Mouse (Mus musculus) thymus, postnatal 25 days (tissue): Measurements from ENCODE around the gene Otulin.

ENCODE experiments used
- DNase-seq: peaks from one replicate; pipeline ENCODE4 v3.0.0; 2022

Gene Otulin

DNA sequence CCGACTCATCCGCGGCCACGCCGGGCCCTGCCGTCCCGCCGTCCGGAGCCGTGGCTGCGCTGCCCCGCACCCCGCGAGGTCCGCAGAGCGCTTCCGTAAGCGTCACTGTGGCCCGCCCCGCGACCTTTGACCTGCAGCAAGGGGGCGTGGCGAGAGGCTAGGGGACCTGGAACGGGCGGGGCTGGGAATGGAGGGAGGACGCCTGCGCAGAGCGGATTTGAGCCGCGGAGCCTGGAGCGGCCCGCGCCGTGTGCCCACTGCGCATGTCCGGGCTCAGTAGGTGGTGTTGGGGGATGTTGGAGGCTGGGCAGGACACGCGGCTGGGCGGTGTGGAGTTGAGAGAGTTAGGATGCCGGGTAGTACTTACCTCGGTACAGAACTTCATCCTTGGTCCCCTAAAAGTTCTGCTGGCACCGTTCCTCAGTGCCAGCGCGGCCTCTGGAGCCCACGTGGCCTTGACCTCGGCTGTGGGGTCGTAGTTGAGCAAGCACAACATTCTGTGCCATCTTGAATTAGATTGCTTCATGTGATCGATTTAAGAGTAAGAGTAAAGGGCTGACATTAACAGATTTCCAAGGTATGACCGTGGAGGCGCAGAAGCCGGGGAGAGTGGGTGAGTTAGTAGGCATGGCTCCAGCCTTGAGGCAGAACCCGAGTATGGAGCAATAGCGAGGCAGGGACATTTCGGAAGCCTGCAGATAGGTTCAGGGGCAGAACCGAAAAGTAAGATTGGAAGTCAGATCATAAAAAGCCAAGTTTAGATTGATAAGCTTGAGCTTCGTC lies at the start of gene Otulin:
Gene Otulin, minus strand, starts transcription at position 93 of the 783 bp plus-strand sequence.
- peak; percentile 99 for DNase-seq

DNA sequence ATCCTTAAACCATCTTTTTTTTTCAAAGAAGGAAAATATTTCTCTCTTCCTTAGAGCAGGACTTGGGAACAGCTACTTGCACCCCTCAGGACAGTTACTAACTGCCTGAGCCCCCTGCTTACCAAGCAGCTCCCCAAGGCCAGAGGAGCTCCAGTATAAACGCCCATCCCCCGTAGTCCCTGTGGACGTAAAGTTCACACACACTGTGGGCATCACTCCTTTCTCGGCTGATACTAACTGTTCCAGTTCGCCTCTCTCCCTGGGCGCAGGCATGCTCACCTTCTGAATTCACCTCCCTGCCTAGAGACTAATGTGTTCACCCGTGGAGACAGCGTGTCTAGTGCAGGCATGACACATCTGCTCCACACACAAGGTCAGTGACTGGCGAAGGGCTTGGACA lies 48.0 kb upstream of the Otulin start:
- no peak for DNase-seq

- no peak for DNase-seq
Measured at GRCm38 (mm10) chr15:27677801-27678200, 47.3 kb upstream of the Otulin start.

DNA sequence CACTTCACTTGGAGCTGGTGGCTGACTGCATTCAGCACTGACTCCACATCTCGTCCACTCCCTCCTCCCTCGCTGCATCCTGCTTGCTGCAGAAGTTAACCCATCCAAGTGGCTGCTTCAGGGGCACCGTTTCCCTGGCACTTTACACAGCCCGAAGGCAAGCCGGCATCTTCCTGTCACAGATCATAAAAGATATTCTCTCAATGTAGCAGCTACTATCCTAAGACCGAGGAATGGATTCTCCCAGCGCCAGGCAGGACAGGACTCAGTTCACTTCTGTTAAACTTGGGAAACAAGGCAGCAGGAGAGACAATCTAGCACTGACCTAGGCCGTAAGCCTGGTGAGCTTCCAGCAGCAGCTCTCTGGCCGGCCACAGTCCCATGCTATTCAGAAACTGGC lies 45.7 kb upstream of the Otulin start:
- no peak for DNase-seq

GRCm38 (mm10) chr15:27675122-27675521 lies 44.6 kb upstream of the Otulin start:
- no peak for DNase-seq

GRCm38 (mm10) chr15:27674041-27674440 lies 43.5 kb upstream of the Otulin start:
- DNase-seq, result no peak

DNA sequence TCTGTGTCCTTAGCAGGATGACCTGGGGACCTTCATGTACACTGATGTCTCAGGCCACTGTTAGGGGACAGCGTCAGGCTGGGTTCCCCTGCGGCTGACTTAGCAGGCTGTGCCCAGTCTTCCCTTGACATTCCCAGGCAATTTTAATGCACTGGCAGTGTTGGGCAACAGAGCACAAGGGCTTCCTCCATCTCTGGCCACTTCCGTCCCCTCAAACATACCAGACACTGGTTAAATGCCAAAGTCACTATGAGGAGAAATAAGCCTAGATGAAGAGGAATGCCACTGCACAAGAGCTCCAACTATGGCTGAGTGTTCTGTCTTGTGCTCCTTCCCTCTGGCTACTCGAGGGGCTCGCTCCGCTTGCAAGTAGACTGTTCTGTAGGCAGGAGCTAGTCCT lies 42.7 kb upstream of the Otulin start:
- DNase-seq, result no peak

- DNase-seq, result no peak
Measured at GRCm38 (mm10) chr15:27672259-27672658, 41.8 kb upstream of the Otulin start.

GRCm38 (mm10) chr15:27671612-27672245 lies 41.2 kb upstream of the Otulin start:
- no peak for DNase-seq

- peak; percentile 64 for DNase-seq
Measured at GRCm38 (mm10) chr15:27670708-27671107, 40.2 kb upstream of the Otulin start.

DNA sequence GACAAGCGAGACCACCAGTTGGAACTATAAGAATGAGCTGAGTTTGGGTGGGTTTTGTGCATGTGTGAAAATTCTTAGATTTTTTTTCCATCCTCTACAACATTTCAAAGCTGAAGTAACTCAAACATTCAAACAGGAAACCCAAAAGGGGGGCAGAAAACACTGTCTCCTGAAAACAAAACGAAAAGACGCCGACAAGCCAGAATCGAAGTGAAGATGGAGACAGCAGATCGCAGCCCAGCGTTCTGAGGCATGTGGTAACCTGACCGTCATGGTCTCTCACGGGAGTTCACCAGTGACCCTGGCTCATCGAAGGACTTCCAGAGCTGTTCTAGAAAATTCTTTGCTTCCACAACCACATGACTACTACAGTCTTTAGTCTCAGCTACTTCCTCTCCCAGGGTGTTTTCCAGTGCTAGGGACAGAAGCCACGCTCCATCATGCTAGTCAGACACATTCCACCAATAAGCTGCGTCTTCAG lies 39.5 kb upstream of the Otulin start:
- peak; percentile 69 for DNase-seq

DNA sequence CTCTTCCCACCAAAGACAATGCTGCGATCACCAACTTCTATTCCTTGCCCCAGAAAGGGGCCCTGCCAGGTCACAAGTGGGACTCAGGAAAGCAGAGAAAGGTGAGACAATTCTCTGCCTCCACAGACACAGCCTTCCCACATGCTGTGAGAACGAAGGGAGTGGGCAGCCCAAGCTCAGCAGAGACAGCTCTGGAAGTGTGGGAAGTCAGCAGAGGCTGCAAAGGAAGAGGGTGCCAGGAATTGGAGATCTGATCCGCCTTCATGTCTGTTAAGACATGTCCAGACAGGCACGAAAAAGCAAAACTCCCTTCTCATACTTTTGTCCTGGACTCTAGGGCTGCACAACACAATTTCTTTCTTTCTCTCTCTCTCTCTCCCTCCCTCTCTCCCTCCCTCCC lies 38.8 kb upstream of the Otulin start:
- DNase-seq, result no peak

DNA sequence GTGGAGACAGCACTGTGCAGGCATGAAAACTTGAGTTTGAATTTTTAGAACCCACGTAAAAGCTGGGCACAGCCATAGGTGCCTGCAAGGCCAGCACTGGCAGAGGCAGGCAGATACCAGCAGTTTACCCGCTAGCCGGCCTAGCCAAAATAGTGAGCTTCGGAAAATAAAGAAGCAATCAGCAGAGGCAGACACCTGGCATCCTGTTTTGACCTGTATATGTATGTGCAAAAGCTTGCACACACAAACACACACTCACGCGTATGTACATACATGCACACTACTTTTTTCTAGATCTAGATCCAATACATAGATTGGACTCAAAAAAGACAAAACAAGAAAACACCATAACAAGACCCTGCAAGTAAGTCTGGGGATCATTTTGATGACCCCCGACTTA lies 38.1 kb upstream of the Otulin start:
- peak; percentile 51 for DNase-seq

- peak; percentile 54 for DNase-seq
Measured at GRCm38 (mm10) chr15:27668001-27668461, 37.5 kb upstream of the Otulin start.

DNA sequence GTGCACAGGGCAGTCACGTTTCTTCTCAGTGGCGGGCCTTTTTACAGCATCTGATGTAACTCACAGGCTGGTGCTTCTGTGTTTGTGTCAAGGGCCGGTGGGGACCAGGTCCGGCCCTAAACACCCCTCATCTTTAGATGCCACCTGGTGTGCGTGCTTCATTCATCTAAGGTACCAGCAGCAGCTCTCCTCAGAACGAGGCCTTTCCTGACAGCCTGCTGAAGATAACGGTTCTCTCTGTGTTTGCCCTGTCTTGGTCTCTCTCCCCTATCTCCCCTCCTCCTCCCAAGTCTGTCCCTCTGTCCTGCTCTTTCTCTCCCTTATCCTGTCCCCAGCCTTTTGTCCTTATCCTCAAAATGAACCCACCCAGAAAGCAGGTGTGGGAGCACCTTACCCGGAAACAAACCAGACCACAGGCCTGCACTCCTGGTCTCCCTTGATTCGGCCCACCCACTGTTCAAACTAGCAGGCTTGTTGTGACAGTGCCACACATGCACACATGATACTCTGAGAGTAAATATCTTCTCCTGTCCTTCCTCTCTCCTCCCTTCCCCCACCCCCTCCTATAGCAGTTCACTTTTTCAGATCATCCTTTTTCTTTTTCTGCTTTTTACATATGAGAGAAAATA lies 36.5 kb upstream of the Otulin start:
- DNase-seq, result peak; percentile 50

GRCm38 (mm10) chr15:27665392-27665911 lies 35.0 kb upstream of the Otulin start:
- no peak for DNase-seq

GRCm38 (mm10) chr15:27664126-27664525 lies 33.6 kb upstream of the Otulin start:
- DNase-seq, result no peak

DNA sequence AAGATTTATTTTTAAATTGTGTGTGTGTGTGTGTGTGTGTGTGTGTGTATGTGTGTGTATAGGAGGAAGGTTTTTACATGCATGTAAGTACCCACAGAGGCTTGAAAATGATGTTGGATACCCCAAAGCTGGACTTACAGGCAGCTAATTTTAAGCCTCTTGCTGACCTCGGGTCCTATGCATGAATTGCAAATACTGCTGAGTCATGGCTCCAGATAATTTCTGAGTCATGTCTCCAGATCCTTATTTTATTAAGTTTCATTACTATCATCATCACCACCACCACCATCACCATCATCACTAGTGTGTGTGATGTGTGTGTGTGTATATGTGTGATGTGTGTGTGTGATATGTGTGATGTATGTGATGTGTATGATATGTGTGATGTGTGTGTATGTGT lies 32.2 kb upstream of the Otulin start:
- no peak for DNase-seq

DNA sequence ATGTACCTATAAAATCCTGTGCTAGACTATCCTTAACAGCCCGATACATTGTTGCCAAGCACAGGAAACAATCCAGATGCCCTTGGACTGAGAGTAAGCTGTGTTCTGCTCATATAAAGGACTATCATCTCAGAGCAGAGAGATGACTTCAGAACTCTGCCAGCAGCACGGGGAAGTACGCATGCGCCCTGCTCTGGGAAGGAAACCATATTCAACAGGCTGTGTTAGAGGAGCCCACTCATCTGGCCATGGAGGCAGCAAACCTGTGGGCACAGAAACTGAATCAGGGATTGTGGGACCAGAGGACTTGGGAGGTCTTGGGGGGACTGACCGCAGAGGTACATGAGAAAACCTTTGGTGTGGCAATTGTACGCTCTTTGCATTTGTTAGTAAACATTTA lies 31.2 kb upstream of the Otulin start:
- DNase-seq, result no peak

DNA sequence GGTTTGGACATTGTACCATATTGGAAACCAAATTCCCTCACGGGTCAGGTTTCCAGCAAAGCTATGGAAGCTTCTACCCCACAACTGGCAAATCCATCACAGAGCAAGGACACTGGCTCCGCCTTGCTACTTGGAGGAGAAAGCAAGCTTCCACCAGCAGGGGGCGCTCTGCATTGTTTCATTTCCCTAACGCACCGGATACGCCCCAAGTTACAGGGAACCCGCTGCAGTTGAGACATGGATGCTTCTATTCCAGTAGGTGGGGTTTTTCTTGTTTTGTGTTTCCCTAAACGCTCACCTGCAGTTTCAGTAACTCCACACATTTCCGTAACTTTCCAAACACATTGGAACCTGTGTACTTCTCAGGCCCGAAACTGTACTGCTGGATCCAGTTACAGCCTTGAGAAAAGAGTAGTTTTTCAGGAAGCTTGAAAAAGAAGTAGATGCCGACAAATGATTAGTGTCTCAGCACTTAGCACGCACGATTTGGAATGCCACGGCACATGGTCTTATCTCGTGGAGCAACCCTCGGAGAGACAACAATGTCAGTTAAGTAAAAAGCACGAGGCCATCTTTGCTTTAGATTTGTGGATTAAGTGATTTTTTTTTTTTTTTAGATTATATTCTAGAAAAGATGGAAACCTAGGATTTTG lies 29.2 kb upstream of the Otulin start:
- peak; percentile 91 for DNase-seq

DNA sequence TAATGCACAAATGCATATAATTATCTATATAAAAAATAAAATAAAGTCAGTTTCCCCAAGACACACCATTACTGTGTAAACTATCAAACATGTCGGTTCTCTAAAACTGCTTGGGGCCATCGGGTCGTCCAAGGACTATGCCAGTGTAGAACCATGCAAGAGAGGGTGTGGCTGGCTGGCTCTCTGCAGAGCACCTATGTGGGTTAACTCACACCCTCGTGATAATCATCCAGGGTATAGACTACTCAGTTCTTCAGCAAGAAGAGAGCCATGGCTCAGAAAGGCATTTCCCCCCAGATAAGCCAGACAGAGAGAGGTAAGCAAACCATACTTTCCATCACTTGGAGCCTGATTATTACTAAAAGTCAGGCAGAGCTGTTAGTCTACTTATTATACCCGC lies 28.6 kb upstream of the Otulin start:
- no peak for DNase-seq

GRCm38 (mm10) chr15:27658356-27658755 lies 27.9 kb upstream of the Otulin start:
- DNase-seq, result no peak

DNA sequence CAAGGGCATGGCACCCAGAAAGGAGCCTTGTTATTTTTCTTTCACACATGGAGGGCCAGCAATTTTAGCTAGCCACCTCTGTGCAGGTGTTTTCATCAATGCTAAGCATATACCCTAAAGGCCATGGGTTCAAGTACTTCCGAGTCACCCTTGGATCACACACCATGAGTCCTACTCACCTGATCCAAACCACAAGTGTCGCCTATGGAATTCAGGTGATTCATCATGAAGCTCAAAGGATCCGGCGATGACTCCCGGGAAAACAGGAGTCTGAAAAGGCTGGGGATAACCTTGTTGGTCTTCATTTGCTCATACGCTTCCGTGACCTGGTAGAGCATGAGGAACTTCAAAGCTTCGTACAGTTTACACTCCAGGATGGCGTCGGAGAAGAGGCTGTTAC lies 27.4 kb upstream of the Otulin start:
- DNase-seq, result no peak
